Mouse (Mus musculus) heart, embryonic 14.5 days (tissue): ENCODE results near the gene H2-DMb2. TPM values are rescaled to one million over a fixed set of nuclear protein-coding genes. Genes with fewer than 3 reads are reported as not detected.

Source experiments
- ATAC-seq: fragments of 200-750 bp; cut with Nextera tagmentation; 2 replicates; pipeline ENCODE4 v1.8.0; 2017; ENCODE audit warnings: low read depth, moderate TSS enrichment; ENCODE audit not compliant: insufficient number of reproducible peaks, insufficient read depth, low FRiP score
- H3K27ac ChIP-seq, 2 experiments: fragments of 200-500 bp in 1 of 2; fragments of 300-500 bp in 1 of 2; sonication (generic) in 1 of 2; replicated peaks in 1 of 2; 2 replicates each; pipeline ENCODE4 v1.5.1; 2012 to 2014; ENCODE audit warnings: low read depth in 2 of 2, low read length in 2 of 2, control low read depth in 1 of 2, mild to moderate bottlenecking in 1 of 2, mixed read lengths in 1 of 2; ENCODE audit not compliant: control insufficient read depth in 1 of 2, insufficient read depth in 1 of 2
- H3K27me3 ChIP-seq: fragments of 300-500 bp; sonication (generic); 2 replicates; pipeline ENCODE4 v1.6.1; 2014; ENCODE audit warnings: mild to moderate bottlenecking, low read length, control low read depth; ENCODE audit not compliant: control insufficient read depth, insufficient read depth
- H3K36me3 ChIP-seq: fragments of 300-500 bp; sonication (generic); 2 replicates; pipeline ENCODE4 v1.6.1; 2014; ENCODE audit warnings: mild to moderate bottlenecking, control low read depth, low read length, mixed read lengths; ENCODE audit not compliant: control insufficient read depth, insufficient read depth
- H3K4me1 ChIP-seq, 2 experiments: fragments of 200-500 bp in 1 of 2; fragments of 300-500 bp in 1 of 2; sonication (generic) in 1 of 2; 2 replicates each; pipeline ENCODE4 v1.6.1; 2012 to 2014; ENCODE audit warnings: low read length in 2 of 2, control low read depth in 1 of 2, mixed read lengths in 1 of 2; ENCODE audit not compliant: control insufficient read depth in 2 of 2, insufficient read depth in 2 of 2
- H3K4me2 ChIP-seq: fragments of 300-500 bp; sonication (generic); 2 replicates; pipeline ENCODE4 v1.6.1; 2014; ENCODE audit warnings: mild to moderate bottlenecking, low read length
- H3K4me3 ChIP-seq, 2 experiments: fragments of 200-500 bp in 1 of 2; fragments of 300-500 bp in 1 of 2; sonication (generic) in 1 of 2; 2 replicates each; pipeline ENCODE4 v1.5.1; 2012 to 2014; ENCODE audit warnings: low read length in 2 of 2, mild to moderate bottlenecking in 2 of 2, control low read depth in 1 of 2, low read depth in 1 of 2, moderate library complexity in 1 of 2; ENCODE audit not compliant: control insufficient read depth in 1 of 2, insufficient read depth in 1 of 2
- H3K9ac ChIP-seq: fragments of 300-500 bp; sonication (generic); 2 replicates; pipeline ENCODE4 v1.6.1; 2014; ENCODE audit warnings: mild to moderate bottlenecking, low read length
- H3K9me3 ChIP-seq: fragments of 300-500 bp; sonication (generic); 2 replicates; pipeline ENCODE4 v1.6.1; 2016; ENCODE audit warnings: low read length, control low read depth; ENCODE audit not compliant: control insufficient read depth
- WGBS: fragments of 180-500 bp; shearing (Covaris S2); extraction: QIAGEN DNeasy Blood & Tissue Kit; methylation state at CpG from one replicate; pipeline ENCODE4 v1.1.7; 2014; 5-methylcytosine and 5-hydroxymethylcytosine counted together
- polyA plus RNA-seq: library from polyadenylated mRNA; unstranded; fragments of >200 nt; fragmentation: Nextera tagmentation; extraction: Ambion mirVana; gene quantifications from 2 replicates; pipeline ENCODE4 v1.2.1, GENCODE M21; 2014

H2-DMb2 gene
- polyA plus RNA-seq, result 0.32 and 0.36 TPM in 2 replicates

DNA sequence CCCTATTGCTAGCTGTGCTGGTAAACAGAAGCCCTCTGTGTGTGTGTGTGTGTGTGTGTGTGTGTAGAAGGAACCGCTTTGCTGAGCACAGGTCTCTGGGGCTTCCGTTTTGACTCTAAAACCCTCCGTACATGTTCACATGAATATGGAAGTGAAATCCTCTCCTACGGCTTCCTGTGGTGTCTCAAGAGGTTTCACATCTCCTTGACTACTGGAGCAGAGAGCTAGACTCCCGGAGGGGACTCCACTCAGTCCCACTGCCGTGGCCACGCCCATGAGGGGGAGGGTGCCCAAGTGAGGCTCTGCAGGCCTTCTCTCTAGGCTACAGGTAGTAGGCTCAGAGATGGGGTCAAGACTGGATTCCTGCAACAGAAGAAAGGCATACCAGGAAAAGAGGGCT, at the start of gene H2-DMb2:
Gene H2-DMb2 (plus strand): TSS at position 275 of the 400 bp plus-strand sequence.
- H3K9ac ChIP-seq, result no peak within 1 kb of the TSS
- no peak for ATAC-seq
- no peaks in the 10 kb centered on the region for H3K36me3 ChIP-seq
- no peak within 1 kb of the TSS for H3K27ac ChIP-seq
- H3K27me3 ChIP-seq, result peaks cover 29% of the 10 kb centered on the region
- peaks cover 3 to 9% of the 10 kb centered on the region in 2 experiments; a peak in 2 of 4 replicates for H3K4me1 ChIP-seq
- H3K9me3 ChIP-seq, result no peaks in the 10 kb centered on the region
- no peak within 1 kb of the TSS for H3K4me2 ChIP-seq
- H3K4me3 ChIP-seq, result no peak within 1 kb of the TSS
- WGBS, result 38% methylated on average over 7 of the region's 7 CpGs

DNA sequence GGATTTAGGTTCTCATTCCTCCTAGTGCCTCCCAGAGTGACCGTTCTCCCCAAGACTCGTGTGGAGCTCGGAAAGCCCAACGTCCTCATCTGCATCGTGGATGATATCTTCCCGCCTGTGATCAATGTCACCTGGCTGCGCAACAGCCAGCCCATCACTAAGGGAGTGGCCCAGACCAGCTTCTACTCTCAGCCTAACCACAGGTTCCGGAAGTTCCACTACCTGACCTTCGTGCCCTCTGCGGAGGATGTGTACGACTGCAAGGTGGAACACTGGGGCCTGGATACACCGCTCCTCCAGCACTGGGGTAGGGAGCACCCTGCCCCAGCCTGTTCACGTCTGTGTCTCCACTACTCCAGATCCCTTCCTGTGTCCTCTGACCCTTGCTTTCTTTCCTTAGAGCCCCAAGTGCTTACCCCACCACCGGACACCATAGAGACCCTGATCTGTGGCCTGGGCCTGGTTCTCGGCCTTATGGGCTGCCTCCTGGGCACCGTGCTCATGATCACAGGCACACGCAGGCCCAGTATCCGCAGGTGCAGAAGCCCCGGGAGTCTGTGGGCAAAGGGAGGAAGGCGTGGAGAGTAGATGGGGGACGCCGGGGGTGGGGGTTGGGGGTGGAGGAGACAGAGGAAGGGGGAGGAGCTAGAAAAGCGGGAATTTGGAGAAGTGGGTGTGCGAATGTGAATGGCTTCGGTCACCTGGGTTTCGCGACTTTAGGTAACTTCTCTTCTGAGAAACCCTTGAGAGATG, 48.6 kb upstream of the H2-DMb2 start:
- Histone ChIP-seq H3K36me3 (no peaks in the 10 kb centered on the region), H3K4me3 (no peak overlapping the region), H3K9ac (no peak overlapping the region), H3K4me2 (no peak overlapping the region), H3K4me1 (peaks cover 6 to 15% of the 10 kb centered on the region in 2 experiments; a peak in 2 of 4 replicates), H3K27ac (no peak overlapping the region), H3K27me3 (no peaks in the 10 kb centered on the region), H3K9me3 (no peaks in the 10 kb centered on the region)
- WGBS, result 82% methylated on average over 27 of the region's 27 CpGs
- ATAC-seq, result no peak

DNA sequence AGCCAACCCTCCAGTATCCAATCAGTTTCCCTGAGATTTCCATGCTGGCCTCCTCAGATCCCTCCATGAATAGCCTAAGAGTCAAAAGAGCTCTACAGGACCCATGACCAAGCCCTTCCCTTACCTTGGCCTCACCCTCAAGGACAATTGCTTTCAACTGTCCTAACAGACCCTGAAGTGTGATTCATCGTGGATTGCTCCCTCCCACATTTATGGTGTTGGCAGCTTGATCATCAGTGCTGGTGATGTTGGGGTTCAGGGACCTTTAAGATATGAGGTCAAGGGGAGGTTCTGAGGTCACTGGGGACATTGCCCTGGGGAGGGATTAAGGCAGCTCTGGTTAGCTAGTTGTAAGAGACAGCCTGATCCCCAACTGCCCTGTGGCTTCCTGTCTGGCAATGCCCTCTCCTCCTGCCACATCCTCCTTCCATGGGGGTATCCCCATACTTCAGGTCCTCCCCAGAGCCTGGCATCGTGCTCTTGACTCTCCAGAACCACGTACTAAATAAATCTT, 46.6 kb upstream of the H2-DMb2 start:
- Histone ChIP-seq H3K9me3 (no peaks in the 10 kb centered on the region), H3K4me1 (peaks cover 6 to 15% of the 10 kb centered on the region in 2 experiments; a peak in 2 of 4 replicates), H3K27ac (no peak overlapping the region), H3K4me2 (no peak overlapping the region), H3K4me3 (no peak overlapping the region), H3K27me3 (no peaks in the 10 kb centered on the region), H3K36me3 (no peaks in the 10 kb centered on the region), H3K9ac (no peak overlapping the region)
- 65% methylated on average over 3 of the region's 3 CpGs for WGBS
- ATAC-seq, result no peak

DNA sequence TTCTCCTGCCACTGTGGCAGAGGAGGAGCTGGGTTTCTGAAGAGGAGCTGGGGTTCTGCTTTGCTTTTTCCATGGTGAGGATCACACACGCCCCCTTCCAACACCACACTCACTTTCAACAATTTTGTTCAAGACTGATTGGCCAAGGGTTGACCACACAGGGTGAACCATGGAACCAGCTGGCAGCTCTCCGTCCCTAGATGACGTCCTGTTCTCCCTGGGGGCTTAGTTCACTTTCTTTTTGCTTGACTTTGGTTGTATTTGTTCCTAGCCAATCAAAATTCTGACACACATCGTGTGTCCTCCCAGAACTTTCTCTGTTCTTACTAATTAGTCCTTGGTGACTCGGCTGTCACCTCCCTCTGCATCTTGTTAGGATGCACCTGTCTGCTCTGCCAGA, 45.8 kb upstream of the H2-DMb2 start:
- Histone ChIP-seq H3K4me3 (no peak overlapping the region), H3K4me2 (no peak overlapping the region), H3K9ac (no peak overlapping the region), H3K27ac (no peak overlapping the region), H3K36me3 (no peaks in the 10 kb centered on the region), H3K9me3 (no peaks in the 10 kb centered on the region), H3K4me1 (peaks cover 6 to 13% of the 10 kb centered on the region in 2 experiments; a peak in 2 of 4 replicates), H3K27me3 (no peaks in the 10 kb centered on the region)
- no peak for ATAC-seq
- 68% methylated on average over 5 of the region's 5 CpGs for WGBS

DNA sequence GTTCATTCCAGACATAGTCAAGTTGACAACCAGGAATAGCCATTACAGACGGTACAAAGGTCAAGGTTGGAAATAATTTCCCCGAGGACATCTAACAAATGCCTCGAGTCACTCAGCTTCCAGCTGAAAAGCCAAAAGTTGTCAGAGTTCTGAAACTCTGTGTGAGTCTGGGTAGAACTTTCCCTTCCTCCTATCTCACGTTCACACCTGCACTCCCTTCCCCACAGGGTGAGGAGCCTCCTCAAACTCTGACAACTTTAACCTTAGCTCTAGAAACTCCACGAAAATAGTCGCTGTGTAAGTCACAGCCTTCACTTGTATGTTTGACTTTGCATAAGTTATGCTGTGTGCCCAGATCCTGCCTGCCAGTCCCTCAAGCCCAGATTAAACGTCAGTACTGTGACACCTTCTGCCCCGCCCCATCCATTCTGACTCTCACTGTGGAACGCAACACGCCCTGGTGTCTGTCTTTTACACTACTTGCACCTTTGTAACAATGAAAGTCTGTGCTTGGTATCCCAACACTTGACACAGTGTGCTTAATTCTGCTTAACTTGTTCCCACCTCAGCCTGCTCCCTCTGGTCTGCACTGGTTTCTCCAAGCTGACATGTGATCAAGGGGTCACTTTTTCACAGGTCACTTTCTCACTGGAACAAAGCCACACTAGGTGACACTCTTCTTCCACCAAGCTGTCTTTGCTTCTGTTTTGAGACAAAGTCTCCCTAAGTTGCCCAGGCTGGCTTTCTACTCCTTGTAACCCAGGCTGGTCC, 44.2 kb upstream of the H2-DMb2 start:
- Histone ChIP-seq H3K27me3 (no peaks in the 10 kb centered on the region), H3K9me3 (no peaks in the 10 kb centered on the region), H3K4me3 (no peak overlapping the region), H3K27ac (0 out of 4 replicates have a peak overlapping the region, but pooled peaks of 1 of the 2 experiments have one; percentile 14), H3K4me1 (peaks cover 5 to 6% of the 10 kb centered on the region in 2 experiments; a peak in 2 of 4 replicates), H3K36me3 (no peaks in the 10 kb centered on the region), H3K9ac (no peak overlapping the region), H3K4me2 (no peak overlapping the region)
- no peak for ATAC-seq
- WGBS, result 36% methylated on average over 10 of the region's 10 CpGs

DNA sequence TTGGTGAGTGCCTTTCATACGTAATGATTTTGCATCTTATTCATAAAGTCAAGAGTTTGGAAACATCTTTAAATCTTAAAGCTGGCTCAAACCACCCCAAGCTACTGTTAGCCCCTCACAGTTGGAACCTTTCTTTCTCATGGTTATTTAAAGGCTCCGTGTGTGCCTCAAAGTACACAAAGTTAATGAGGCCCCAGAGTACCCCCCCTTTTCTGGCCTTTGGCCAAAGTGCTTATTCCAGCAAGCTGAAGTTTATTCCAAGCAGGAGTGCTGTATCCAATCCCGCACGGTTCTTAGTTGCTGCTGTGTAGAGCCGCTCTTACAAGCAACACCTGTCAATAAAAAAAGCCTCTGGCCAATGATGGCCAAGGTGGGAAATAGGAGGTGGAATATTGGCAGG, 43.6 kb upstream of the H2-DMb2 start:
- H3K4me1 ChIP-seq, result peaks cover 5 to 6% of the 10 kb centered on the region in 2 experiments; a peak in 1 of 4 replicates
- H3K4me3 ChIP-seq, result no peak overlapping the region
- no peaks in the 10 kb centered on the region for H3K36me3 ChIP-seq
- H3K9ac ChIP-seq, result no peak overlapping the region
- no peaks in the 10 kb centered on the region for H3K27me3 ChIP-seq
- H3K9me3 ChIP-seq, result no peaks in the 10 kb centered on the region
- no peak overlapping the region for H3K4me2 ChIP-seq
- 58% methylated on average over 5 of the region's 5 CpGs for WGBS
- ATAC-seq, result no peak
- no peak overlapping the region for H3K27ac ChIP-seq

DNA sequence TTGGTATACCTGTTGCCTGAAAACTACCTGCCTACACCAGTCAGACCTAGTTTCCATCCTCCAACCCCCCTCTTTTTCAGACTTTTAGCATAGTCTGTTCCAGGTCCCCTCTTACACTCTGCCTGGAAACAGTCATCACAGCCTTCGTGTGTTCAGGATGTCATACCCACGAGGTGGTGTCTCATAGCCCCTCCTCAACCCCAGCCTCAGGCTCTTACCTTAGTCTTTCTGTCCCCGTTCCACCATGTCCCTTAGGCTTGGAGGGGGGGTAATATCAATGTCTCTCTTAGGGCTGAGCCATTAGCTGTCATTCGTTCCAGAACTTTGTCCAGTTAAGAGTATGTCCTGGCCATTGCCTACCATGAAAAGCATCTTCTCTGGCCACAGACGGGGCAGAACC, 41.9 kb upstream of the H2-DMb2 start:
- no peak overlapping the region for H3K27ac ChIP-seq
- H3K9me3 ChIP-seq, result no peaks in the 10 kb centered on the region
- WGBS, result 26% methylated on average over 5 of the region's 5 CpGs
- H3K27me3 ChIP-seq, result no peaks in the 10 kb centered on the region
- H3K4me1 ChIP-seq, result peaks cover 5 to 6% of the 10 kb centered on the region in 2 experiments; a peak in 1 of 4 replicates
- H3K36me3 ChIP-seq, result no peaks in the 10 kb centered on the region
- ATAC-seq, result 0 out of 2 replicates have a peak, but pooled peaks have one; percentile 11
- H3K4me2 ChIP-seq, result no peak overlapping the region
- H3K4me3 ChIP-seq, result no peak overlapping the region
- H3K9ac ChIP-seq, result no peak overlapping the region
